Comparison of ENCODE assay signal across 20 mouse cellular contexts in the genomic region with DNA sequence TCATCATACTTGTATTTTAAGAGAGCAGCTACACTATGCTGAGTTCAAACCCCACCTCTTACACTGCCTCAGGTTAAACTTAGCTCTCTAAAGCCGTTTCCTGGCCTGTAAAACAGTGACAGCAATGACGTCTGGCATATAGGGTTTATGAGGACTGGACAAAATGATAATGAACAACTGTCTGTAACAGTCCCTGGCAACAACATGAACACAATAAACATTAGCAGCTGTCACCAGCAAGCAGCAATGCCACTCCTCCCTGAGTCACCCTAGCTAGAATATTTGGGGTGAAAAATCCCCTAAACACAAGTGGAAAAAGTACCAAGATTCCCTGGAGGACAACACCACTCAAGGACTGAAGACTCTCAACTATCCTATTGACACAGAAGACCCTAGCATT. TPM values are rescaled to one million over a fixed set of nuclear protein-coding genes. Genes with fewer than 3 reads are reported as not detected.
DNase-seq lines count a peak whose midpoint lies in the region; ATAC-seq and TF ChIP-seq lines count a peak whose summit lies in the region.
"Had no signal": no experiment of that assay in that cellular context is flagged by ENCODE, and none has a peak within 500 bp of the region (broad histone marks: within the 10 kb centered on the region; RNA-seq: fewer than 3 reads in every experiment).

No protein-coding gene starts in this region.

- H3K36me3 ChIP-seq in C2C12 (ENCODE audit: control insufficient read depth, insufficient read depth): no peaks in the 10 kb centered on the region
- H3K36me3 ChIP-seq in midbrain, embryonic 16.5 days (ENCODE audit: control insufficient read depth, insufficient read depth, low read length): no peaks in the 10 kb centered on the region
- H3K36me3 ChIP-seq: embryonic facial prominence, embryonic 10.5 days; heart, embryonic 13.5 days; hindbrain, embryonic 12.5 days had no signal

- no peak overlapping the region for H3K4me3 ChIP-seq in layer of hippocampus, adult 2 months
- H3K4me3 ChIP-seq in C2C12 (ENCODE audit: insufficient read depth, poor library complexity, severe bottlenecking): no peak overlapping the region
- no peak overlapping the region for H3K4me3 ChIP-seq in cortical plate, adult 2 months (ENCODE audit: insufficient read depth, low read length)
- H3K4me3 ChIP-seq in midbrain, embryonic 16.5 days (ENCODE audit: low read depth, low read length): no peak overlapping the region
- H3K4me3 ChIP-seq: embryonic facial prominence, embryonic 10.5 days; heart, embryonic 13.5 days; hindbrain, embryonic 12.5 days had no signal

- no peaks in the 10 kb centered on the region for H3K79me3 ChIP-seq in C2C12 (ENCODE audit: low read depth)

- no peak for DNase-seq in layer of hippocampus, adult 2 months (ENCODE audit: low spot score in 2 of 2)
- no peak for DNase-seq in layer of hippocampus, postnatal 14 days (ENCODE audit: low spot score in 2 of 2)
- no peak for DNase-seq in kidney, adult 8-10 months
- DNase-seq: adrenal gland, postnatal 14 days; B cell, adult 2 months; cerebellum, adult 11-12 months; cerebellum, adult 9-10 months; cerebellum, postnatal 25 days; gastrocnemius, postnatal 14 days; heart, postnatal 4 days had no signal

- H3K27me3 ChIP-seq in C2C12 (ENCODE audit: control insufficient read depth, insufficient read depth, insufficient read length): no peaks in the 10 kb centered on the region
- no peaks in the 10 kb centered on the region for H3K27me3 ChIP-seq in midbrain, embryonic 16.5 days (ENCODE audit: control insufficient read depth, insufficient read depth, low read depth, low read length)
- H3K27me3 ChIP-seq: heart, embryonic 13.5 days; hindbrain, embryonic 12.5 days had no signal

- H3K9ac ChIP-seq in midbrain, embryonic 16.5 days (ENCODE audit: low read depth, low read length): no peak overlapping the region
- H3K9ac ChIP-seq: heart, embryonic 13.5 days; hindbrain, embryonic 12.5 days had no signal

- no peaks in the 10 kb centered on the region for H3K79me2 ChIP-seq in C2C12 (ENCODE audit: control insufficient read depth, insufficient read depth)

- no peak overlapping the region for H3K4me2 ChIP-seq in midbrain, embryonic 16.5 days (ENCODE audit: low read length)
- H3K4me2 ChIP-seq: heart, embryonic 13.5 days; hindbrain, embryonic 12.5 days had no signal

- TF ChIP-seq CTCF in layer of hippocampus, adult 2 months (conservative IDR thresholded peaks at IDR 0.05): no peak
- no peak for TF ChIP-seq CTCF in C2C12 (IDR thresholded peaks at IDR 0.05; ENCODE audit: control insufficient read depth, insufficient read depth, insufficient read length)
- no peak for TF ChIP-seq CTCF in cortical plate, adult 2 months (IDR thresholded peaks at IDR 0.05; ENCODE audit: extremely low read depth, insufficient read depth, low read length)

- no peak overlapping the region for H3ac ChIP-seq in C2C12 (ENCODE audit: control insufficient read depth, insufficient read length, low read depth)

- TF ChIP-seq POLR2A in cortical plate, adult 2 months (IDR thresholded peaks at IDR 0.05; ENCODE audit: extremely low read depth, insufficient read depth, low read length): no peak

- H3K27ac ChIP-seq in layer of hippocampus, adult 2 months: peak overlapping the region; percentile 75
- peak overlapping the region; percentile 81 for H3K27ac ChIP-seq in cortical plate, adult 2 months (ENCODE audit: insufficient read depth, low read length)
- no peak overlapping the region for H3K27ac ChIP-seq in midbrain, embryonic 16.5 days (ENCODE audit: low read length)
- H3K27ac ChIP-seq: embryonic facial prominence, embryonic 10.5 days; heart, embryonic 13.5 days; hindbrain, embryonic 12.5 days; hindbrain, postnatal 0 days had no signal

- 72% methylated on average over 2 of the region's 2 CpGs for WGBS in midbrain, embryonic 16.5 days

- ATAC-seq in midbrain, embryonic 16.5 days: no peak
- ATAC-seq: forebrain, embryonic 14.5 days; hindbrain, postnatal 0 days had no signal

- peaks cover 2% of the 10 kb centered on the region; the same call in 1 of the 2 replicates for H3K4me1 ChIP-seq in cortical plate, adult 2 months (ENCODE audit: control insufficient read depth, insufficient read depth, low read length)
- no peaks in the 10 kb centered on the region for H3K4me1 ChIP-seq in midbrain, embryonic 16.5 days (ENCODE audit: control insufficient read depth, insufficient read depth, low read length)
- H3K4me1 ChIP-seq: embryonic facial prominence, embryonic 10.5 days; heart, embryonic 13.5 days; hindbrain, embryonic 12.5 days had no signal

- no peaks in the 10 kb centered on the region for H3K9me3 ChIP-seq in midbrain, embryonic 16.5 days (replicated peaks; ENCODE audit: control insufficient read depth, low read length, poor library complexity, severe bottlenecking)
- H3K9me3 ChIP-seq: embryonic facial prominence, embryonic 10.5 days; heart, embryonic 13.5 days; hindbrain, embryonic 12.5 days had no signal

TF ChIP-seq in C2C12, 6 proteins besides CTCF, POLR2A, EP300 and RAD21:
- TF ChIP-seq MYOD1 (IDR thresholded peaks at IDR 0.05; ENCODE audit: control insufficient read depth, insufficient read length, low read depth) (peak; percentile 42), MAX (IDR thresholded peaks at IDR 0.05) (no peak), USF1 (IDR thresholded peaks at IDR 0.05; ENCODE audit: low read depth) (no peak), CEBPB (IDR thresholded peaks at IDR 0.05; ENCODE audit: low read depth) (no peak)

RNA-seq across cellular contexts. Expression of a gene that starts 6.9 kb away (rescaled TPM):
- 1 to 10 TPM; 1.0 to 1.3 TPM for total RNA-seq in layer of hippocampus, adult 2 months (2021)
- total RNA-seq in layer of hippocampus, postnatal 14 days (2021): under 1 TPM; 0.50 to 0.51 TPM
- 0.14 TPM for polyA plus RNA-seq in C2C12 (2012; fragmentation: generic; extraction: Trizol)
- polyA plus RNA-seq in cortical plate, adult 2 months (2012; rRNA removed): 6.7 and 7.0 TPM in 2 replicates
- polyA plus RNA-seq in midbrain, embryonic 16.5 days (2015; fragmentation: Nextera tagmentation; extraction: Ambion mirVana): 0.28 TPM in 1 of 2 replicates, not detected in the other
- total RNA-seq: hindbrain, postnatal 0 days; MEL had no signal
- polyA plus RNA-seq: embryonic facial prominence, embryonic 10.5 days; heart, embryonic 13.5 days; hindbrain, embryonic 12.5 days; intestine, embryonic 14.5 days had no signal
